Mouse (Mus musculus) cerebellum, postnatal 14 days (tissue): Measurements from ENCODE around the gene Lsg1.
A peak's percentile ranks its signal among the peaks of the same experiment; 100 is the strongest.

Experiments used
- DNase-seq, 2 experiments: peaks; one replicate each; pipeline ENCODE4 v3.0.0; 2021; ENCODE audit warnings: mixed read lengths in 2 of 2

Lsg1 gene

DNA sequence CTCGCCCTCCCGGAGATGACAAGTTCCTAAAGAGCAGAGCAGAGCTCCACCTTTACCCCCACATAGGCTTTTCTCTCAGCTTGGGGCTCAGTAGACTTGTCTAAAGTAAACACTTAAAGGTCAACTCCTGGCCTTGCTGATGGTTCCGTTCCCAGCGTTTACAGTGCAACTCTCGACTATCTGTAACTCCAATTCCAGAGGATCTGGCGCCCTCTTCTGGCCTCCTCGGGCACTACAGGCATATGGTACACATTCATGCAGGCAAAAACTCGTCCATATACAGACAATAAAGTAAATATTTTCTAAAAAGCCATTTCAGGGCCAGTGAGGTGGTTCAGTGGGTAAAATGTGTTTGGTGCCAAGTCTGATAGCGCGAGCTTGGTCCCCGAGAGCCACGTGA, 72.0 kb downstream of the Lsg1 start:
- DNase-seq = peak in 1 of 2 experiments; percentile 58

DNA sequence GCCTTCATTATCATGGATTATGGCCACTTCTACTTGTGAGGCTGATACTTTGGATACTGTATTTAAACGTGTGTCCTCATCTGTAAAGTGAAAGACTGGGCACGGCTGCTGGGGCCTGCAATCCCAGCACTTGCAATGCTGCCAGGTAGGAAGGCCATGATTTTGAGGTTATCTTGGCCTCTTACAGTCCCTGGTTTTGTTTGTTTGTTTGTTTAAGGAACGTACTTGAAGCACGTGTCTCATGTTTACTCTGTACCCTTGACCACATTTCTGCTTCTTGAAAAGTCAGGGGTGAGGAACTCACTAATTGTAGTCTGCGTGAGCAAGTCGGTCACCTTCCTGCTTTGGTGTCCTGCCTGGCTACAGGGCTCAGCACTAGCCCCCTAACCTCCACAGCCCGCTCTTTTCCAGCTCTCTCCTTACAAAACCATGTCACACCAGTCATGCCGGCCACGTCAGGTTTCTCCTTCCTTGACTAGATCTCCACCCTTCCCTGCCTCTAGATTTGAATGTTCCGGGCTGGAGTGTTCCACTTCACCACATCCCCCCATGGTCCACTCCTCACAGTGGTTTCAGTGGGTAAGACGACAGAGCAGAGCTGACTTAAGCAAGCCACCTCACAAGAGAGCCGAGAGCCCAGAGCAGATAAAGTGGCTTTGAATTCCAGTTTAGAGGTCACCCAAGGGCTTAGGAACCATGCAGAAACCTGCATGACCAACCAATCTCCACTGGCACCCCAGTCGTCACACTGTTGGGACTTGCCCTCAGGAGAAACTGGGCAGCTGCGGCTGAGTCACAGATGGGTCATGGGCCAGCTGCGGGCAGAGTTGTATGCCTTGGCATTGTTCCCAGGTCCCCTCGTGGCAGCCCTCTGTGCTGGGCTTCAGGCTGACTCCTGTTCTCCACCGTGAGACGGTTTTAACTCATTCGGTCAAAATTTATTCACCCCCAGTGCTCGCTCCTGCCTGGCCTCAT, 74.1 kb downstream of the Lsg1 start:
- DNase-seq = peak; percentile 54 to 68

DNA sequence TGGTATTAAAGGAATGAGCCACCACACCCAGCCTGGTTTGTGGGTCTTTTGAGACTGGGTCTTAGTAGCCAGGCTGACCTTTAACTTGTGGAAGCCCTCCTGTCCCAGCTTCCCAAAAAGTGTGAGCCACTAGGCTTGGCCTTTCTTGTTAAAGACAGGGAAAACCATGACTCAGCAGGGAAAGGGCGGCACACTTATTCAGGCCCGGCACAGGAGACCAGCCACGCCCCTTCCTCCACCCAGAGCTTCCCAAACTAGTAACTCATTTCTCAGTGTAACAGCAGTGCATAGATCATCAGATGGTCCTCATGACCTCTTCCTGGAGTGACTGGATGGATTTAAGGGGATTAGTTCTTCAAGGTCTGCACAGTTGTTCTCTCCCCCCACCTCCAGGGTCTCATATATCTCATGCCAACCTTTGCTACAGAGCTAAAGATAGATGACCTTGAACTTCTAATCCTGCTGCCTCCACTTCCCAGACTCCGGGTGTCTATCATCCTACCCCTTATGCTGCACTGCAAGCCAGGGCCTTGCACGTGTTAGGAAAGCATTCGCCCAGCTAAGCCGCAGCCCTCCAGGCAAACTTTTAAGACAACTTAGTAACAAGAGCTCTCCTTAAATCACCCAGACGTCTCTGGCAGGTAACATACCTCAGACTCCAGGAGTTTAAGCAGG, 74.9 kb downstream of the Lsg1 start:
- no peak for DNase-seq

DNA sequence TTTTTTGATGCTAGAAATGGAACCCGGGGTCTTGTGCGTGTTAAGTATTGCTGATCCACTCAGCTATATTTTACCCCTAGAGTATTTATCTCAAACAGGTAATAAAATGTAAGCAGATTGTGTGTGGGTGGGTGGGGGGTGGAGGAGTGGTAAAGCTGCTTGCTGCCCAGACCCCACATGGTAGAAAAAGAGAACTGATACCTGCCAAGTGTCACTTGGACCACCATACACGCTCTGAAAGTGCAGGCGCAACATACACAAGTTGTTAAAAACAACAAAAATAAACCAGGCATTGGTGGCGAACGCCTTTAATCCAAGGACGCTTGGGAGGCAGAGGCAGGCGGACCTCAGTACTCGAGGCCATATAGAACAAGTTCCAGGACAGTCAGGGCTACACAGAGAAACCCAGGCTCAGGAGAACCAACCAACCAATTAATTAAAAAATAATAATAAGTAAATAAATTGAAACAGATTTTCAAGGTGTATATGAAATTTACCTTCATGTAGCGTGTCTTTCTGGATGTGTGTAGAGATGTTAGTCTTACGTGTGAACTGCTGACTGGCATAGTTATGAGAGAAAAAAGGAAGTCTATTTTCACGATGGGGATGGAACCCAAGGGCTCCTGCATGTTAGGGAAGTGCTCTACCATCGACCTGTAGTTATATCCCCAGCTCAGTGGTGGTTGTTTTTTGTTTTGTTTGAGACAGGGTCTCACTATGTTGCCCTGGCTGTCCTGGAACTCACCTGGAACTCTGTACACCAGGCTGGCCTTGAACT, 75.6 kb downstream of the Lsg1 start:
- DNase-seq = no peak

GRCm38 (mm10) chr16:30510504-30511451, 76.6 kb downstream of the Lsg1 start:
- peak; percentile 93 to 94 for DNase-seq
